Mouse (Mus musculus) hindbrain, postnatal 0 days (tissue): ENCODE results near the gene Rab25. TPM values are rescaled to one million over a fixed set of nuclear protein-coding genes. Genes with fewer than 3 reads are reported as not detected.

ENCODE experiments used
- ATAC-seq: fragments of 200-750 bp; cut with Nextera tagmentation; 2 replicates; pipeline ENCODE4 v1.8.0; 2017; ENCODE audit warnings: mild to moderate bottlenecking, moderate TSS enrichment, moderate library complexity
- DNase-seq: peaks from one replicate; pipeline ENCODE4 v3.0.0-alpha.2; 2015; ENCODE audit warnings: low spot score
- H3K27ac ChIP-seq: fragments of 300-500 bp; sonication (generic); 2 replicates; pipeline ENCODE4 v1.5.1; 2014; ENCODE audit warnings: mild to moderate bottlenecking
- H3K27me3 ChIP-seq: fragments of 300-500 bp; sonication (generic); 2 replicates; pipeline ENCODE4 v1.6.1; 2014; ENCODE audit warnings: low read length, mixed read lengths; ENCODE audit not compliant: insufficient read depth
- H3K36me3 ChIP-seq: fragments of 300-500 bp; sonication (generic); 2 replicates; pipeline ENCODE4 v1.6.1; 2014; ENCODE audit warnings: low read length, mixed read lengths; ENCODE audit not compliant: insufficient read depth
- H3K4me1 ChIP-seq: fragments of 300-500 bp; sonication (generic); 2 replicates; pipeline ENCODE4 v1.6.1; 2014; ENCODE audit warnings: antibody characterized with exemption, low read length, mixed read lengths; ENCODE audit not compliant: insufficient read depth
- H3K4me2 ChIP-seq: fragments of 300-500 bp; sonication (generic); 2 replicates; pipeline ENCODE4 v1.6.1; 2014; ENCODE audit warnings: low read depth, mild to moderate bottlenecking, low read length, moderate library complexity, mixed read lengths
- H3K4me3 ChIP-seq: fragments of 300-500 bp; sonication (generic); 2 replicates; pipeline ENCODE4 v1.5.1; 2014; ENCODE audit warnings: low read length
- H3K9ac ChIP-seq: fragments of 300-500 bp; sonication (generic); replicated peaks from 2 replicates; pipeline ENCODE4 v1.6.1; 2014; ENCODE audit warnings: mild to moderate bottlenecking, low read length, moderate library complexity, mixed read lengths
- H3K9me3 ChIP-seq: fragments of 300-500 bp; sonication (generic); 2 replicates; pipeline ENCODE4 v1.6.1; 2016; ENCODE audit warnings: low read length, mixed read lengths
- CTCF ChIP-seq: IDR thresholded peaks from 2 replicates; pipeline ENCODE4 v1.5.1; 2016; ENCODE audit warnings: antibody characterized with exemption, control low read depth, low read depth
- WGBS: fragments of 180-500 bp; shearing (Covaris S2); extraction: QIAGEN DNeasy Blood & Tissue Kit; methylation state at CpG from one replicate; pipeline ENCODE4 v1.1.7; 2014; 5-methylcytosine and 5-hydroxymethylcytosine counted together
- polyA plus RNA-seq: library from polyadenylated mRNA; unstranded; fragments of >200 nt; fragmentation: Nextera tagmentation; extraction: Ambion mirVana; gene quantifications from 2 replicates; pipeline ENCODE4 v1.2.1, GENCODE M21; 2015
- total RNA-seq: library from RNA; depleted of rRNA; stranded (reverse); fragments of >200 nt; gene quantifications from 2 replicates; pipeline ENCODE4 v1.2.3, GENCODE M21; 2014

Rab25 gene
- total and polyA plus RNA-seq, 2 experiments from 2014 or later = 1.3 TPM; not detected in 1

- 59% methylated on average over 5 of the region's 6 CpGs for WGBS
Observed at GRCm38 (mm10) chr3:88505081-88505480, 43.0 kb downstream of the Rab25 start.

GRCm38 (mm10) chr3:88503881-88504746, 44.0 kb downstream of the Rab25 start:
- Histone ChIP-seq H3K9ac (no peak overlapping the region), H3K4me3 (no peak overlapping the region), H3K4me1 (peaks cover 17% of the 10 kb centered on the region), H3K27me3 (no peaks in the 10 kb centered on the region), H3K27ac (no peak overlapping the region), H3K36me3 (no peaks in the 10 kb centered on the region), H3K9me3 (no peaks in the 10 kb centered on the region), H3K4me2 (no peak overlapping the region)
- DNase-seq (no peak), ATAC-seq (no peak)
- 57% methylated on average over 8 of the region's 8 CpGs for WGBS
- no peak for TF ChIP-seq CTCF

More at GRCm38 (mm10) chr3:88505081-88505480, 43.0 kb downstream of the Rab25 start:
- Histone ChIP-seq H3K27me3 (no peaks in the 10 kb centered on the region), H3K36me3 (no peaks in the 10 kb centered on the region), H3K4me2 (no peak overlapping the region), H3K9me3 (no peaks in the 10 kb centered on the region), H3K27ac (no peak overlapping the region), H3K9ac (no peak overlapping the region), H3K4me1 (peaks cover 24% of the 10 kb centered on the region), H3K4me3 (no peak overlapping the region)
- TF ChIP-seq CTCF = no peak
- no peak for DNase-seq
- ATAC-seq = no peak

- DNase-seq (no peak), ATAC-seq (no peak; the same call in 1 of the 2 replicates)
- peak overlapping the region; percentile 69 for H3K4me3 ChIP-seq
- peak overlapping the region; percentile 82 for H3K27ac ChIP-seq
- 26% methylated on average over 4 of the region's 4 CpGs for WGBS
- TF ChIP-seq CTCF = no peak
- H3K36me3 ChIP-seq = no peaks in the 10 kb centered on the region
- no peaks in the 10 kb centered on the region for H3K9me3 ChIP-seq
- H3K9ac ChIP-seq = peak overlapping the region; percentile 82; the same call in 1 of the 2 replicates
- H3K4me1 ChIP-seq = peaks cover 17% of the 10 kb centered on the region
- no peaks in the 10 kb centered on the region for H3K27me3 ChIP-seq
- peak overlapping the region; percentile 90 for H3K4me2 ChIP-seq
Observed at GRCm38 (mm10) chr3:88503505-88503863, 44.6 kb downstream of the Rab25 start.

- DNase-seq = peak; percentile 92
- no peaks in the 10 kb centered on the region for H3K9me3 ChIP-seq
- H3K27me3 ChIP-seq = no peaks in the 10 kb centered on the region
- H3K36me3 ChIP-seq = no peaks in the 10 kb centered on the region
- WGBS = 1% methylated on average over 54 of the region's 55 CpGs
- H3K27ac ChIP-seq = peak overlapping the region; percentile 82
- H3K4me3 ChIP-seq = peak overlapping the region; percentile 69
- H3K4me2 ChIP-seq = peak overlapping the region; percentile 90
- no peak for TF ChIP-seq CTCF
- H3K4me1 ChIP-seq = peaks cover 17% of the 10 kb centered on the region
- H3K9ac ChIP-seq = peak overlapping the region; percentile 82
- ATAC-seq = peak; percentile 93
Observed at GRCm38 (mm10) chr3:88502641-88503504, 45.2 kb downstream of the Rab25 start.

GRCm38 (mm10) chr3:88502031-88502571, 46.0 kb downstream of the Rab25 start:
- peak overlapping the region; percentile 82 for H3K9ac ChIP-seq
- 24% methylated on average over 11 of the region's 11 CpGs for WGBS
- H3K4me2 ChIP-seq = peak overlapping the region; percentile 90
- no peaks in the 10 kb centered on the region for H3K36me3 ChIP-seq
- H3K4me3 ChIP-seq = peak overlapping the region; percentile 69
- H3K27me3 ChIP-seq = no peaks in the 10 kb centered on the region
- no peaks in the 10 kb centered on the region for H3K9me3 ChIP-seq
- DNase-seq = peak; percentile 50
- TF ChIP-seq CTCF = no peak
- H3K27ac ChIP-seq = peak overlapping the region; percentile 82; the same call in 1 of the 2 replicates
- peak; percentile 6; the same call in 1 of the 2 replicates for ATAC-seq
- H3K4me1 ChIP-seq = peaks cover 17% of the 10 kb centered on the region

- ATAC-seq = no peak
- 0 out of 2 replicates have a peak overlapping the region, but pooled peaks have one; percentile 9 for H3K27ac ChIP-seq
- H3K9me3 ChIP-seq = no peaks in the 10 kb centered on the region
- peak overlapping the region; percentile 82; the same call in 1 of the 2 replicates for H3K9ac ChIP-seq
- TF ChIP-seq CTCF = no peak
- WGBS = 65% methylated on average over 6 of the region's 6 CpGs
- no peaks in the 10 kb centered on the region for H3K27me3 ChIP-seq
- peak overlapping the region; percentile 90 for H3K4me2 ChIP-seq
- peaks cover 17% of the 10 kb centered on the region for H3K4me1 ChIP-seq
- H3K4me3 ChIP-seq = peak overlapping the region; percentile 69
- no peaks in the 10 kb centered on the region for H3K36me3 ChIP-seq
- DNase-seq = no peak
Observed at GRCm38 (mm10) chr3:88501366-88502030, 46.6 kb downstream of the Rab25 start.
